Mouse (Mus musculus) ES-Bruce4 (cell line): ENCODE measurements around the gene Ppara. TPM values are rescaled to one million over a fixed set of nuclear protein-coding genes. Genes with fewer than 3 reads are reported as not detected.

Experiments used
- H3K27ac ChIP-seq: 2 replicates; pipeline ENCODE4 v1.5.1; 2012; ENCODE audit warnings: low read length, inconsistent platforms; ENCODE audit not compliant: insufficient read depth
- H3K27me3 ChIP-seq: 2 replicates; pipeline ENCODE4 v1.6.1; 2012; ENCODE audit warnings: mild to moderate bottlenecking, low read length, inconsistent platforms; ENCODE audit not compliant: control insufficient read depth, poor library complexity, insufficient read depth, severe bottlenecking
- H3K36me3 ChIP-seq: 2 replicates; pipeline ENCODE4 v1.6.1; 2012; ENCODE audit warnings: inconsistent platforms, mild to moderate bottlenecking, low read length, moderate library complexity; ENCODE audit not compliant: control insufficient read depth, poor library complexity, insufficient read depth, severe bottlenecking
- H3K4me1 ChIP-seq: one replicate; pipeline ENCODE4 v1.8.1; 2011; ENCODE audit warnings: low read length; ENCODE audit not compliant: control insufficient read depth, insufficient read depth
- H3K4me3 ChIP-seq: 2 replicates; pipeline ENCODE4 v1.5.1; 2011; ENCODE audit warnings: low read depth, mild to moderate bottlenecking, low read length
- H3K9ac ChIP-seq: 2 replicates; pipeline ENCODE4 v1.6.1; 2012; ENCODE audit warnings: low read depth, mild to moderate bottlenecking, inconsistent platforms; ENCODE audit not compliant: poor library complexity, severe bottlenecking
- H3K9me3 ChIP-seq: replicated peaks from 2 replicates; pipeline ENCODE4 v1.6.1; 2012; ENCODE audit warnings: mild to moderate bottlenecking, low read length, inconsistent platforms; ENCODE audit not compliant: control insufficient read depth, poor library complexity, insufficient read depth, severe bottlenecking
- CTCF ChIP-seq: IDR thresholded peaks from one replicate; pipeline ENCODE4 v1.8.1; 2011; ENCODE audit warnings: low read depth, low read length
- EP300 ChIP-seq: IDR thresholded peaks from 2 replicates; pipeline ENCODE4 v1.6.1; 2011; ENCODE audit warnings: low read depth, low read length; ENCODE audit not compliant: insufficient read depth
- POLR2A ChIP-seq: IDR thresholded peaks from one replicate; pipeline ENCODE4 v1.8.1; 2011; ENCODE audit warnings: low read length; ENCODE audit not compliant: insufficient read depth
- polyA plus RNA-seq: library from polyadenylated mRNA; stranded (reverse); fragments of >200 nt; gene quantifications from 2 replicates; pipeline ENCODE4 v1.2.4, GENCODE M21; 2011; ENCODE audit warnings: low read depth; ENCODE audit not compliant: missing spikeins, insufficient read depth, insufficient read length

The Ppara gene
- polyA plus RNA-seq, 1 experiment: 0.28 TPM

GRCm38 (mm10) chr15:85742608-85743007, 7.8 kb downstream of the Ppara start:
- H3K27me3 ChIP-seq: no peaks in the 10 kb centered on the region
- no peak for TF ChIP-seq POLR2A
- no peak for TF ChIP-seq EP300
- TF ChIP-seq CTCF: no peak
- H3K9me3 ChIP-seq: no peaks in the 10 kb centered on the region
- H3K27ac ChIP-seq: no peak overlapping the region
- H3K4me3 ChIP-seq: no peak overlapping the region
- no peak overlapping the region for H3K9ac ChIP-seq
- H3K36me3 ChIP-seq: no peaks in the 10 kb centered on the region
- H3K4me1 ChIP-seq: no peaks in the 10 kb centered on the region

DNA sequence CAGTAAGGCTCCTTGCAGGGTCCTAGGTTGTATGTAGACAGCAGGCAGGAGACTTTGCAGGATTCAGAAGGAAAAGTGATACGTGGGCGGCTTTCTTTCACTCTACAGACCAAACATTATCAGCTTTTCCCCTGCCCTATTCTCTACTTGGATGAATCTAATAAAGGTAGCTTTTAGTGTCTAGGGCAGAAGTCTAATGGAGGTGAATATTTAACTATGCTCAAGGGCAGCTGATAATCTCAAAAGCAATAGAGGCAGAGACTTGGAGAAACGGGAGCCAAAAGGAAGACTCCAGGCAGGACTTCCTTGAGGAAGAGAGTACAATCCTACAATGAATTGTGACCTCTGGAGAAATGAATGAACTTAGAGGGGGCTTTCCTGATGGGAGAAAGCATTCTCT, 9.2 kb downstream of the Ppara start:
- Histone ChIP-seq H3K9me3 (no peaks in the 10 kb centered on the region), H3K27me3 (no peaks in the 10 kb centered on the region), H3K9ac (no peak overlapping the region), H3K4me1 (no peaks in the 10 kb centered on the region), H3K36me3 (no peaks in the 10 kb centered on the region), H3K4me3 (no peak overlapping the region), H3K27ac (no peak overlapping the region)
- TF ChIP-seq POLR2A (no peak), EP300 (no peak), CTCF (no peak)

DNA sequence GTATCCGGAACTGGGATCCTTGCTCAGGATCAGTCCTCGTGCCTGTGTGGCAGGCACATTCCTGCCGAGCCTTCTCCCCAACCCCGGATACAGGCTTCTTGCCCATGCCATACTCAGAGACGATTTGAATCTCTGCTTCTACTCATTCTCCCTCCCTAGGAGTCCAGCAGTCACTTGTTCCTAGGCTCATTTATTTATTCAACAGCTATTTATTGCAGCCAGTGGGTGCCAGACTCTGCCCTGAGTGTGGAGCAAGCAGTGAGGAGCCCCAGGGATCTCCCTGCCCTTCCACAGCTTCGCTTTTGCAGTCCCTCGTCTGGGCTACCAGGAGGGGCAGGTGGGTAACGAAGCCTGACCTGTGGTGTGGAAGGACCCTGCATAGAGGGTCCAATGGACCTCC, 11.4 kb downstream of the Ppara start:
- no peaks in the 10 kb centered on the region for H3K27me3 ChIP-seq
- no peak overlapping the region for H3K9ac ChIP-seq
- H3K36me3 ChIP-seq: no peaks in the 10 kb centered on the region
- H3K9me3 ChIP-seq: no peaks in the 10 kb centered on the region
- H3K4me1 ChIP-seq: no peaks in the 10 kb centered on the region
- H3K4me3 ChIP-seq: no peak overlapping the region
- no peak for TF ChIP-seq CTCF
- no peak for TF ChIP-seq EP300
- no peak for TF ChIP-seq POLR2A
- H3K27ac ChIP-seq: no peak overlapping the region

GRCm38 (mm10) chr15:85746671-85747070, 11.9 kb downstream of the Ppara start:
- no peak for TF ChIP-seq CTCF
- TF ChIP-seq EP300: no peak
- no peak for TF ChIP-seq POLR2A
- H3K9ac ChIP-seq: no peak overlapping the region
- no peaks in the 10 kb centered on the region for H3K9me3 ChIP-seq
- no peaks in the 10 kb centered on the region for H3K27me3 ChIP-seq
- H3K4me3 ChIP-seq: no peak overlapping the region
- no peaks in the 10 kb centered on the region for H3K4me1 ChIP-seq
- no peaks in the 10 kb centered on the region for H3K36me3 ChIP-seq
- no peak overlapping the region for H3K27ac ChIP-seq

GRCm38 (mm10) chr15:85747951-85748350, 13.2 kb downstream of the Ppara start:
- H3K9ac ChIP-seq: no peak overlapping the region
- no peaks in the 10 kb centered on the region; the same call in 1 of the 2 replicates for H3K9me3 ChIP-seq
- H3K4me3 ChIP-seq: no peak overlapping the region
- TF ChIP-seq CTCF: no peak
- no peak for TF ChIP-seq POLR2A
- no peak for TF ChIP-seq EP300
- no peaks in the 10 kb centered on the region for H3K36me3 ChIP-seq
- no peak overlapping the region for H3K27ac ChIP-seq
- H3K4me1 ChIP-seq: no peaks in the 10 kb centered on the region
- H3K27me3 ChIP-seq: no peaks in the 10 kb centered on the region

DNA sequence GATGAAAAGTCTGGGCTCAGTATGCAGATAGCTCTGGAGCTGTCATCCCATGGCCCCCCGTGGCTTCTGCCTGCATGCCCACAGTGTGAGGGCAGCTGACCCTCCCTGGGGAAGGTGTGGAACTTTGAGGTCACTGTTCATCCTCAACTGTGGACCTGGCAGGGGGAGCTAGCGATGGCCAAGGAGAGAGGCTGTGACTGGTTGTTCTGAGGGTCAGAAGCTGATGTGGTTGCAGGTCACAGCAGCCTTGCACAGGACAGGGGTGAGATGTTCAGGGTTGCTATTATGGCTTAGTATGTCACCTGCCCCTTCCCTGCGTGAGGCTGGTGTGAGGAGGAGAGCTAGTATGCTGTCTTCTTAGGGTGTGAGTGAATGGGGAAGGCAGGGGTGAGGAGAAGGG, 13.7 kb downstream of the Ppara start:
- TF ChIP-seq CTCF: no peak
- no peak for TF ChIP-seq EP300
- TF ChIP-seq POLR2A: no peak
- Histone ChIP-seq H3K36me3 (no peaks in the 10 kb centered on the region), H3K9me3 (no peaks in the 10 kb centered on the region; the same call in 1 of the 2 replicates), H3K27ac (no peak overlapping the region), H3K27me3 (no peaks in the 10 kb centered on the region), H3K4me1 (no peaks in the 10 kb centered on the region), H3K9ac (no peak overlapping the region), H3K4me3 (no peak overlapping the region)

- H3K4me1 ChIP-seq: no peaks in the 10 kb centered on the region
- H3K4me3 ChIP-seq: no peak overlapping the region
- H3K9ac ChIP-seq: no peak overlapping the region
- H3K36me3 ChIP-seq: no peaks in the 10 kb centered on the region
- no peaks in the 10 kb centered on the region; the same call in 1 of the 2 replicates for H3K9me3 ChIP-seq
- TF ChIP-seq EP300 (no peak), POLR2A (no peak), CTCF (no peak)
- H3K27ac ChIP-seq: no peak overlapping the region
- no peaks in the 10 kb centered on the region for H3K27me3 ChIP-seq
Measured at GRCm38 (mm10) chr15:85749141-85749540, 14.4 kb downstream of the Ppara start.
